Mouse (Mus musculus) thymus, adult 2 months (tissue): Measurements from ENCODE around the gene Gls.

Source experiments
- CTCF ChIP-seq: fragments of 200-500 bp; IDR thresholded peaks from 2 replicates; pipeline ENCODE4 v1.5.1; 2012; ENCODE audit warnings: mild to moderate bottlenecking, control low read depth, low read length, moderate library complexity, borderline replicate concordance; ENCODE audit not compliant: control insufficient read depth, poor library complexity, insufficient read depth; ENCODE audit errors: extremely low read depth
- POLR2A ChIP-seq: fragments of 200-500 bp; IDR thresholded peaks from 2 replicates; pipeline ENCODE4 v1.6.1; 2012; ENCODE audit warnings: mild to moderate bottlenecking, low read length, control low read depth, moderate library complexity; ENCODE audit not compliant: control insufficient read depth, poor library complexity, insufficient read depth; ENCODE audit errors: extremely low read depth

GRCm38 (mm10) chr1:52161151-52161550 is 71.9 kb downstream of the Gls start:
- no peak for TF ChIP-seq POLR2A
- no peak for TF ChIP-seq CTCF
